Mouse (Mus musculus) neural tube, embryonic 13.5 days (tissue): Measurements from ENCODE around the gene Pigb. TPM values are rescaled to one million over a fixed set of nuclear protein-coding genes. Genes with fewer than 3 reads are reported as not detected.

Source experiments
- ATAC-seq: fragments of 200-750 bp; cut with Nextera tagmentation; 2 replicates; pipeline ENCODE4 v1.8.0; 2017; ENCODE audit warnings: low read depth, mild to moderate bottlenecking, moderate TSS enrichment, moderate library complexity
- H3K27ac ChIP-seq: fragments of 300-500 bp; sonication (generic); replicated peaks from 2 replicates; pipeline ENCODE4 v1.5.1; 2015; ENCODE audit warnings: moderate library complexity, mild to moderate bottlenecking, inconsistent platforms
- H3K27me3 ChIP-seq: fragments of 300-500 bp; sonication (generic); 2 replicates; pipeline ENCODE4 v1.6.1; 2015; ENCODE audit warnings: mild to moderate bottlenecking, inconsistent platforms
- H3K36me3 ChIP-seq: fragments of 300-500 bp; sonication (generic); 2 replicates; pipeline ENCODE4 v1.6.1; 2015; ENCODE audit warnings: mild to moderate bottlenecking, inconsistent platforms
- H3K4me1 ChIP-seq: fragments of 300-500 bp; sonication (generic); replicated peaks from 2 replicates; pipeline ENCODE4 v1.6.1; 2015; ENCODE audit warnings: inconsistent platforms
- H3K4me2 ChIP-seq: fragments of 300-500 bp; sonication (generic); 2 replicates; pipeline ENCODE4 v1.6.1; 2015; ENCODE audit warnings: inconsistent platforms, mild to moderate bottlenecking, moderate library complexity
- H3K4me3 ChIP-seq: fragments of 300-500 bp; sonication (generic); 2 replicates; pipeline ENCODE4 v1.5.1; 2015; ENCODE audit warnings: mild to moderate bottlenecking, inconsistent platforms
- H3K9ac ChIP-seq: fragments of 300-500 bp; sonication (generic); 2 replicates; pipeline ENCODE4 v1.6.1; 2015; ENCODE audit warnings: moderate library complexity, mild to moderate bottlenecking, inconsistent platforms
- H3K9me3 ChIP-seq: fragments of 300-500 bp; sonication (generic); 2 replicates; pipeline ENCODE4 v1.6.1; 2016; ENCODE audit warnings: inconsistent platforms
- WGBS: fragments of 180-500 bp; shearing (Covaris S2); methylation state at CpG from one replicate; pipeline ENCODE4 v1.1.7; 2015; 5-methylcytosine and 5-hydroxymethylcytosine counted together
- polyA plus RNA-seq: library from polyadenylated mRNA; unstranded; fragments of >200 nt; fragmentation: Nextera tagmentation; extraction: Ambion mirVana; gene quantifications from 2 replicates; pipeline ENCODE4 v1.2.1, GENCODE M21; 2015

Pigb gene
- polyA plus RNA-seq, 1 experiment from 2014 or later, result 11.3 TPM

GRCm38 (mm10) chr9:73068688-73069087 lies 28.5 kb upstream of the Pigb start:
- Histone ChIP-seq H3K27ac (no peak overlapping the region), H3K9me3 (no peaks in the 10 kb centered on the region), H3K9ac (no peak overlapping the region), H3K36me3 (no peaks in the 10 kb centered on the region), H3K4me3 (no peak overlapping the region), H3K27me3 (no peaks in the 10 kb centered on the region), H3K4me1 (peaks cover 26% of the 10 kb centered on the region), H3K4me2 (no peak overlapping the region)
- no peak for ATAC-seq
- WGBS, result 87% methylated on average over 6 of the region's 6 CpGs

GRCm38 (mm10) chr9:73068230-73068679 lies 28.1 kb upstream of the Pigb start:
- no peaks in the 10 kb centered on the region for H3K36me3 ChIP-seq
- H3K4me2 ChIP-seq, result no peak overlapping the region
- no peak overlapping the region for H3K9ac ChIP-seq
- peaks cover 30% of the 10 kb centered on the region for H3K4me1 ChIP-seq
- no peaks in the 10 kb centered on the region for H3K27me3 ChIP-seq
- peak; percentile 81 for ATAC-seq
- peak overlapping the region; percentile 10; the same call in 1 of the 2 replicates for H3K27ac ChIP-seq
- no peaks in the 10 kb centered on the region for H3K9me3 ChIP-seq
- H3K4me3 ChIP-seq, result no peak overlapping the region
- 23% methylated on average over 6 of the region's 6 CpGs for WGBS

- Histone ChIP-seq H3K27ac (no peak overlapping the region), H3K9me3 (no peaks in the 10 kb centered on the region), H3K27me3 (no peaks in the 10 kb centered on the region), H3K36me3 (no peaks in the 10 kb centered on the region), H3K4me3 (no peak overlapping the region), H3K4me1 (peaks cover 31% of the 10 kb centered on the region), H3K9ac (no peak overlapping the region), H3K4me2 (peak overlapping the region; percentile 40)
- peak; percentile 56 for ATAC-seq
- 23% methylated on average over 10 of the region's 10 CpGs for WGBS
These were observed 26.9 kb upstream of the Pigb start for GRCm38 (mm10) chr9:73067086-73067485.

DNA sequence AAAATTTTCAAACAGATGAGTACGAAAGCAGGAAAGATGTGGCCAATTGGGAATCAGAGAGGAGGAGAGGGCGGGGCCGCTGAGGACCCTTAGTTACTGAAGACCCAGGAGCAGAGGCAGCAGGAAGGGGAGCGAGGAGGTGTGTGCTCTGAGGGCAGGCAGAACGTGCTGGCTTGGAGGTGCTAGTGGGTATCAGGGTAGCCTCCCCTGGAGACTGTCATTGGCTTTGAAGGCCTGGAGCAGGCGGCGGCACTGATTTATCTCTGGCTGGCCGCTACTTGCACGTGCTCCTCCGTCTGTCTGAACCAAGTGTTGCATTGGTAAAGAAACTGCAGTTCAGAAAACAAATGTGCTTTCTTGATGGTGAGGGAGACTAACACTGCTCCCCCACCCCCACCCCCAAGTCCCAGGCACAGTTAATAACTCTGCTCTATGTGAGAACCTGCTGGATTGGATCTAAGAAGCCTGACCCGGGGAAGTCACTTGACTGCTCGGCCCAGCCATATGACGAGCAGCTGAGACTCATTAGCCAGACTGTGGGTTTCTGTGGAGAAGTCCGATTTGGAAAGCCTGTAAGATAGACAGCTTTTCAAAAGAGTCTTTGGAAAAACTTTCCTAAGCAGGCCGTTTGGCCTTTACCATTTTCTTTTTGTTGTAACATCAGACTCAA lies 23.6 kb upstream of the Pigb start:
- Histone ChIP-seq H3K4me1 (peaks cover 31% of the 10 kb centered on the region), H3K27me3 (no peaks in the 10 kb centered on the region), H3K27ac (no peak overlapping the region), H3K4me3 (no peak overlapping the region), H3K36me3 (no peaks in the 10 kb centered on the region), H3K9ac (0 out of 2 replicates have a peak overlapping the region, but pooled peaks have one; percentile 3), H3K9me3 (no peaks in the 10 kb centered on the region), H3K4me2 (peak overlapping the region; percentile 36)
- 26% methylated on average over 15 of the region's 15 CpGs for WGBS
- ATAC-seq, result no peak

- Histone ChIP-seq H3K4me2 (no peak overlapping the region), H3K4me1 (peaks cover 9% of the 10 kb centered on the region), H3K27me3 (no peaks in the 10 kb centered on the region), H3K9me3 (no peaks in the 10 kb centered on the region), H3K27ac (no peak overlapping the region), H3K4me3 (no peak overlapping the region), H3K9ac (no peak overlapping the region), H3K36me3 (no peaks in the 10 kb centered on the region)
- no peak for ATAC-seq
- WGBS, result 94% methylated on average over 4 of the region's 4 CpGs
These were observed 19.0 kb upstream of the Pigb start for GRCm38 (mm10) chr9:73059224-73059623.

DNA sequence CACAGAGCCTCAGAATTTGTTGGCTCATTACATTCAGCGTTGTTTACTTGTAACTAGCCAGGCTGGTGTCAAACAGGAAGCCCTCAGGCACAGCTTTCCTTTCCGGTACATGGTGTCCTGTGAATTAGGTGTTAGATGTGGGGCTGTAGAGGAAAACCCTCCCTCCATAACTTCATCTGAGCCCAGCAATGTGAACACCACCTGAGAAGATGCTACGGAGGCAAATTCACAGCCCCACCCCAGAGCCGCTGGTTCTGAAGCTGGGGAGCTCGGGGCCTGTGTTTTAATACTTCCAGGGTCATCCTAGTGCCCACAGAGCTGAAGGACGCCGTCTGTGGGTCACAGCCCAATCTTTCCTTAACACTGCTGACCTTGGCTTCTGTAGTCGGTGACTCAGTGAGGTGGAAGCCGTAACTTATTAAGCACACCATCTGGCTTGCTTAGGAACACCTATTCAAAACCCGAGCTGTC lies 15.3 kb upstream of the Pigb start:
- H3K4me2 ChIP-seq, result no peak overlapping the region
- H3K4me1 ChIP-seq, result no peaks in the 10 kb centered on the region
- H3K4me3 ChIP-seq, result no peak overlapping the region
- no peak overlapping the region for H3K9ac ChIP-seq
- no peak overlapping the region for H3K27ac ChIP-seq
- H3K36me3 ChIP-seq, result no peaks in the 10 kb centered on the region
- H3K27me3 ChIP-seq, result no peaks in the 10 kb centered on the region
- 74% methylated on average over 10 of the region's 10 CpGs for WGBS
- H3K9me3 ChIP-seq, result no peaks in the 10 kb centered on the region
- no peak for ATAC-seq

DNA sequence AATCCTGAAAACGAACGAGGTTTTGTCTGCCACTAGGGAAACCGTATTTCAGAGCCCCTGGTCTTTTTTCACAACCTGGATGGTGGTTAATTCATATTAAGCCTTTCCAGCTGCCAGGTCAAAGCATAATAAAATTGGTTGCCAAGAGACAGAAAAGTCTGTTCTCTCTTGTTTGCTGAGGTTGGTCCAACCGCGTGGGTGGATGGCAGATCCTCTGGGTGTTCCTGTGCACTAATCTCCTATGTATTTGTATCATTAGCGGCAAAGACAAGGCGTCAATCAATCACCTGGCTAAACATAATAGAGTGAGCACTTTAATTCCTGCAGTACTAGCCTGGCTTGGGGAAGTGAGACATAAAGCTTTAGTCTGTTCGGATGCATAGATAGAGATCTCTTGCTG lies 10.4 kb upstream of the Pigb start:
- WGBS, result 71% methylated on average over 8 of the region's 8 CpGs
- H3K4me1 ChIP-seq, result no peaks in the 10 kb centered on the region; the same call in 1 of the 2 replicates
- no peak overlapping the region for H3K27ac ChIP-seq
- no peaks in the 10 kb centered on the region; the same call in 1 of the 2 replicates for H3K27me3 ChIP-seq
- no peak for ATAC-seq
- no peak overlapping the region for H3K4me3 ChIP-seq
- H3K4me2 ChIP-seq, result no peak overlapping the region
- H3K9ac ChIP-seq, result no peak overlapping the region
- H3K36me3 ChIP-seq, result no peaks in the 10 kb centered on the region
- H3K9me3 ChIP-seq, result no peaks in the 10 kb centered on the region

GRCm38 (mm10) chr9:73049833-73050232 lies 9.7 kb upstream of the Pigb start:
- Histone ChIP-seq H3K36me3 (no peaks in the 10 kb centered on the region), H3K27me3 (no peaks in the 10 kb centered on the region; the same call in 1 of the 2 replicates), H3K4me3 (no peak overlapping the region), H3K4me1 (peaks cover 7% of the 10 kb centered on the region), H3K9ac (no peak overlapping the region), H3K9me3 (no peaks in the 10 kb centered on the region), H3K4me2 (no peak overlapping the region), H3K27ac (no peak overlapping the region)
- ATAC-seq, result no peak
- 61% methylated on average over 5 of the region's 5 CpGs for WGBS

DNA sequence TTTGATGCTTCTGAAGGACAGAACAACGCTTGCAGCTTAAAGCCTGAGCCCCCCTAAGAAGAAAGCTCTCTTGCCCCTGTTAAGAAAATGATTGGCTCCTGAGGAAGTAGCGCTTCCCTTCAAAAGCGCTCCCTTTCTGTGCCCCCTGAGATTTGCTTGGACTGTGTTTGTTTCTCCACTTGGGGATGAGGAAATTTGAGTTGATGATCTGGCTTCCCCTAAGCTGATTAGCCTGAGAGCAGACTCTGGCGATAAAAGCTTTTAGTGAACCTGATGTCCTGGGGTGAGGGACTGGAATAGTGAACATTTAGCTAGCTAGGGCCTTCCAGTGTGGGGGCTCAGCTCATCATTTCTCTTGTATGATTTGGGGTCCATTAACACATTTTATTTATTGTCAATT lies 8.7 kb upstream of the Pigb start:
- no peak overlapping the region for H3K4me3 ChIP-seq
- H3K27me3 ChIP-seq, result no peaks in the 10 kb centered on the region; the same call in 1 of the 2 replicates
- WGBS, result 20% methylated on average over 4 of the region's 4 CpGs
- H3K36me3 ChIP-seq, result no peaks in the 10 kb centered on the region
- H3K9ac ChIP-seq, result no peak overlapping the region
- H3K27ac ChIP-seq, result no peak overlapping the region
- H3K4me1 ChIP-seq, result peaks cover 16% of the 10 kb centered on the region
- no peak overlapping the region for H3K4me2 ChIP-seq
- no peak for ATAC-seq
- no peaks in the 10 kb centered on the region for H3K9me3 ChIP-seq

GRCm38 (mm10) chr9:73047906-73048305 lies 7.7 kb upstream of the Pigb start:
- no peaks in the 10 kb centered on the region; the same call in 1 of the 2 replicates for H3K27me3 ChIP-seq
- no peaks in the 10 kb centered on the region for H3K9me3 ChIP-seq
- no peaks in the 10 kb centered on the region for H3K36me3 ChIP-seq
- ATAC-seq, result no peak
- H3K4me3 ChIP-seq, result no peak overlapping the region
- no peak overlapping the region for H3K9ac ChIP-seq
- 85% methylated on average over 2 of the region's 2 CpGs for WGBS
- no peak overlapping the region for H3K27ac ChIP-seq
- peaks cover 17% of the 10 kb centered on the region for H3K4me1 ChIP-seq
- no peak overlapping the region for H3K4me2 ChIP-seq

DNA sequence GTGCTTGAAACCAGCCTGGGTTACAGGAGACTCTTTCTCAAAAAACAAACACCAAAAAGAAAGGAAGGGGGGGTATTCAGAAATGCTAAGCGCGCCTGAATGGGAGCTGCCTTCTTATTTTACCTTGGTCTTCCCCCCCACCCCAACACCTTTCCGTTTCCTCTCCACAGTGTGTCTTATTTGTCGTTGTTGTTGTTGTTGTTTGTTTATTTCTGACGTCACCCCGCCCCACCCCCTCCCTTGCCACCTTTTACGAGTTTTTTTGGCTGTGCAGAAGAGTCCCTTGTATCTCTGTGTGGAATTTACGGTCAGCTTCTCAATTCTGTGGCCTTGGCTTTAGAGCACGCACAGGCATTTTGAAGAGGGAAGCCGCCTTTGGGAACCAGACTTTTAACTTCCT lies 5.5 kb upstream of the Pigb start:
- Histone ChIP-seq H3K36me3 (no peaks in the 10 kb centered on the region), H3K4me3 (peak overlapping the region; percentile 45; the same call in 1 of the 2 replicates), H3K4me2 (peak overlapping the region; percentile 87), H3K4me1 (peaks cover 19% of the 10 kb centered on the region), H3K27ac (no peak overlapping the region), H3K27me3 (no peaks in the 10 kb centered on the region; the same call in 1 of the 2 replicates), H3K9ac (0 out of 2 replicates have a peak overlapping the region, but pooled peaks have one; percentile 74), H3K9me3 (no peaks in the 10 kb centered on the region)
- no peak for ATAC-seq
- 70% methylated on average over 10 of the region's 10 CpGs for WGBS

- Histone ChIP-seq H3K9me3 (no peaks in the 10 kb centered on the region), H3K27ac (no peak overlapping the region), H3K36me3 (no peaks in the 10 kb centered on the region), H3K27me3 (no peaks in the 10 kb centered on the region; the same call in 1 of the 2 replicates), H3K4me2 (peak overlapping the region; percentile 87), H3K9ac (peak overlapping the region; percentile 74), H3K4me3 (peak overlapping the region; percentile 45), H3K4me1 (peaks cover 24% of the 10 kb centered on the region)
- 9% methylated on average over 7 of the region's 7 CpGs for WGBS
- no peak for ATAC-seq
These were observed 5.0 kb upstream of the Pigb start for GRCm38 (mm10) chr9:73045204-73045603.
